Mouse (Mus musculus) C2C12 (cell line): ENCODE measurements around the gene AC134908.4.

Experiments
- CTCF ChIP-seq: IDR thresholded peaks from one replicate; pipeline ENCODE4 v1.5.1; 2011; ENCODE audit not compliant: control insufficient read depth, insufficient read depth, insufficient read length
- MAX ChIP-seq: IDR thresholded peaks from one replicate; pipeline ENCODE4 v1.6.1; 2011; ENCODE audit warnings: mild to moderate bottlenecking, control low read depth
- MYOG ChIP-seq: IDR thresholded peaks from one replicate; pipeline ENCODE4 v1.6.1; 2011; ENCODE audit not compliant: control insufficient read depth, insufficient read length; ENCODE audit errors: extremely low read depth
- USF1 ChIP-seq: IDR thresholded peaks from one replicate; pipeline ENCODE4 v1.6.1; 2011; ENCODE audit warnings: low read depth, mild to moderate bottlenecking, control low read depth, moderate library complexity

DNA sequence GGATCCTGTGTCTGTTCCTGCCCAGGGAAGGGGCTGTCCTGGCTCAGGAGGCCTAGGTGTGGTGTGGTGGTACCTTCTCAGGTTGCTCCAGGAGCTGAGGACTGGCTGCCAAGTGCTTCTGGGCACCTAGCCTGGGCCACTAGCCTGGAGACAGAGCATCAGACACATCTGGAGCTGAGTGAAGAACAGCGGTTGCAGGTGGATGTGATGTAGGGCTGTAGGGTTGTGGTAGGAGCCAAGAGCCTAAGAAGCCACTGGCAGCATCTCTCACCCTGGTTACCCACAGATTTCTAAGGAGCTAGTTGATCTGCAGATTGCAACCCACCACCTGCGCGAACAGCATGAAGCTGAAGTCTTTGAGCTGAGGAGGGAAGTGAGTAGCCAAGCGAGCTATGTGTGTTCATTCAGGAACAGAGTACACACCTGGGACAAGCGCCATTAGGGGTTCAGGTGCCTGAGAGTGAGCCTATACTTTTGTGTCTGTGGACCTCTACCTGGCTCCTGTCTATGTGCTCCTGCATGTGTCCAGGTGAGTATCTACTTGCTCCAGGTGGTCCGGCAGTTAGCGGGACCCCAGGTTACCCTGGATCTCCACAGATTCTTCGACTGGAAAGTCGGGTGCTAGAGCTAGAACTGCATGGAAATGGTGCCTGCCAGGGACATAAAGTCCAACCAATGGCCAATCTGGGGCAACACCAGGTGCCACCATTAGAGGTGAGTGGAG lies 8.5 kb downstream of the AC134908.4 start:
- TF ChIP-seq USF1 (no peak), CTCF (no peak), MAX (no peak), MYOG (no peak)
